Mouse (Mus musculus) heart, postnatal 36 days (tissue): ENCODE data around the gene Zc2hc1b. TPM values are rescaled to one million over a fixed set of nuclear protein-coding genes. Genes with fewer than 3 reads are reported as not detected.

ENCODE experiments used
- DNase-seq, 2 experiments: peaks; one replicate each; pipeline ENCODE4 v3.0.0; 2021 to 2022
- intact Hi-C: fragments of 180-260 bp; cut with DNase I; formaldehyde crosslinking; loops from one replicate; pipeline ENCODE4 v1.15.1; 2025
- total RNA-seq, 2 experiments: library from RNA; stranded (reverse); gene quantifications; 2 replicates each; pipeline ENCODE4 v1.2.3; 2021

Zc2hc1b gene
- total RNA-seq, 2 experiments from 2014 or later = not detected

DNA sequence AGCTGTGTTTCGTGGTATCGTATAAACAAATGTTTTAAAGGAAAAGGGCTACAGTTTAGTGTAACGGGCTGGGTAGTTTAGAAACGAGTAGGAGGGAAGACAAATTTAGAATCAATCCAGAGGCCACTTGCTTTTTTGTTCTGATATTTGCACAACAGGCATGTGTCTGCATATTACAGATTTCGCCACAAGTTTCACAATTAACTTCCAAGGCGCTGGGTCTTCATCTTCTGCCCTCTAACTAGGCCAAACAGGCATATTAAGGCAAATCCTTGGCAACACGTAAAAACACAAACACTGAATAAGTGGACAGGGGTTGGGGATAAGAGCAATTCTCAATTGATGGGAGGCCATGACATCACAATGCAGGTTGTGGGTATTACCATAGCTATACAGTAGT is 2.0 kb downstream of the Zc2hc1b start:
- DNase-seq = no peak
- intact Hi-C loops = no loop called here

DNA sequence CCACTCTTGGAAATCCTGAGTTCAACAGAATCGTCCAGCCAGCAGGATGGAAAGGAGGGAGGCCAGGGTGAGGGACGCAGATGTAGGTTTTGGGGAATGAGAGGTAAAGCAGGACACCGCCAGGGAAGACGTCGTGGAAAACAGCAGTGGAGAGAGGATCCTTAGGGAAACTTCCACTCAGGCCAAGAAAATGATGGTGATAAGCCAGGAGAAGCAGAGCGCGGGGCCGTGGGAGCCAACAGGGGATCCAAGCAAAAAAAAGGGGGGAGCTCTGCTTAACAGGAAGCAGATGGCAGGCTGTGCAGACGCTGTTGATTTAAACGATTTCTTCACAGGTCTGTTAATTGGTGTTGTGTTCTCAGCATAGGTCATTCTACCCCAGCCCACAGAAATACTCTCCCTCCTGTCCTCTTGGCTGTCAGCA is 5.0 kb downstream of the Zc2hc1b start:
- DNase-seq = no peak
- intact Hi-C loops = no loop called here

DNA sequence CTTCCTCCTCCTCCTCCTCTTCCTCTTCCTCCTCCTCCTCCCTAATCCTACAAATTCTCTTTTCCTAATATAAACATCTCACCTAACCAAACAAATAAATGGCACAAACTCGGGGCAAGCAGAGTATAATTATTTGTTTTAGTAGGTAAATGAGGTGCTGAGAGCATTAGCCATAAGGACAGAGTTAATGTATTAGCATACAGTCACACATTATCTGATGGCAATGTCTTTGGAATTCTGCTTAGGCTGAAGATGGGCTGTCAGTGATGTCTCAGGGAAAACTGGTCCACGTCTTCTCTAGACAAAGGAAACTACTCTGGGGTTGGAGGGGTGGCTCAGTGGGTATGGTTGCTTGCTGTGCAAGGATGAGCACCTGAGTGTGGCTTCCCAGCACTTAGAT is 6.4 kb downstream of the Zc2hc1b start:
- no peak for DNase-seq
- intact Hi-C loops = no loop called here

DNA sequence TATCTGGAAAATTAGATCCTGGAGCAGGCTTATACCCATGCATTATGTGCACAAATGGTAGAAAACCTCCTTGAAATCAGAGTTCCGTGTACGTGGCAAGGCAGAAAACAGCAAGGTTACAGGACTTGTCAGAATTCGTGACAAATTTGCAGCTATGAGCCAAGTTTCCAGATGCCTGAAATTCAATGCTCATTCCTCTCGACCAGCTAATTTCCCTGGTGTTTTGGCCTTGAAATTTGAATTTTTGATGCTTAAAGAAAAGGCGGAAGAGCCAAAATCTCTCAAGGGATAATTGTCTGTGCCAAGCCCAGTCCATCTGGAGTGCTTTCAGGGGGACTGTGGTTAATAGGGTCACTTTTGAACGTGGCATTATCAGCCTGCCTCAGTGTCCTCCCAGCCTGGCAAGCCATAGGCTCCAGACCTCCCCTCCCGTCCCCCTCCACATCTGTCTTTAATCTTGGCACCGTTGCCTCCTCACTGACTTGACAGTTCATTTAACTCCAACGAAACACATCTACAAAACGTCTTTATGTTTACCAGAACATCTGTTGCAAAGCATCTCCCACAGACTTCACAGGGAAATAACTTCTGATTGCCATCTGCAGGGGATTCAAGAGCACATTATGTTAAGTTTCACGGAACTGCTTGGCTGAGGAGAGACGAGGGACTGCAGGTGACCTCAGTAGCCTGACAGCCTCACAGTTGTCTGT is 6.9 kb downstream of the Zc2hc1b start:
- no peak for DNase-seq
- intact Hi-C loops = no loop called here

DNA sequence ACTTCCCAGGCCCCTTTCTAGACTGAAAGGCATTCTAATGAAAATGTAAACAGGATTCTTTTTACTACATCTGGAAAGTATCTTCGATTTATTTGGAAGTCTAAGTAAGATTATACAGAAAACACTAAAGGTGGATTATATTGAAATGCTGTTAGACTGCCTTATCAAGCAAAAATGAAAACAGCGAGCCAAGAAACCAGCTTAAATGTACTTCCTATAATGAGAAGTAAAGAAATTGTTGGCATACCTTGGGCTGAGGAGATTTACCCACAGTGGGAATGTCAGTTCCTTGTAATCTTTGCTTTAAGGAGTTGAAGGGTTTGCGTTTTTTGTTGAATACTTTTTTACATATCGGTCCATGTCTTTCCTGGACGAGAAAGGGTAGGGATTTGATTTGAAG is 9.4 kb downstream of the Zc2hc1b start:
- DNase-seq = no peak

DNA sequence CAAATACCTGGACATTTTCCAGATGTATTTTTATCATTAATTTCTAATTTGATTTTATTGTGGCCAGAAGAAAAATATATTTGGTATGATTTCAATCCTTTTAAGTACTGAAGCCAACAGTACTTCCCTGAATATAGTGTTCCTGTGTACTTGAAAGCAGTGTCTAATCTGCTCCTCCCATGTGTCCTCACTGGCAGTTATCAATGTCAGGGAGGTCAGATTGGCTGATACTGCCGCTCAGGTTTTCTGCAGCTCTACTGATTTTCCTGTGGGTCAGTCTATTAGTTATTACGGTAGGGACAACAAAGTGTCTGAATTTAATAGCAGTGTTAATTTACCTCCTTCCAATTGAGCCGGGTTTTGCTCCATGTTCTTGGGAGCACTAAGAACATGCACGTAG is 15.8 kb downstream of the Zc2hc1b start:
- DNase-seq = no peak

More for the DNA sequence above, 9.4 kb downstream of the Zc2hc1b start:
- intact Hi-C loops = no loop called here

DNA sequence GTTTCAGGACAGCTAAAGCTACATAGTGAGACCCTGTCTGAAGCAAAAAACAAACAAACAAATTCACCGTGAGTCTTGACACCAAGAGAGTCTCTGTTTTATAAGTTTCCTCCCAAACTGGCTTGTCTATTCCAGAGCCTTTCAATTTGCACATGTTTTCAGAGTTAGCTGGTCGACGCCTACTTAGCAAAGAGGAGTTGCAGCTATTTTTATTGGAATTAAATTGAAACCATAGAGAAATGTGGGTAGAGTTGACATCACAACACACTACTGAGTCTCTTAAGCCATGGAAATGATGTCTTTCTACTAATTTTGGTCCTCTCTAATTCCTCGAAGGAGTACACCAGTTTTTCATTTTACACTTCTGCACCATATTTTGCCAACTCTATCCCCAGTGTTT is 16.9 kb downstream of the Zc2hc1b start:
- DNase-seq = no peak
- intact Hi-C loops = no loop called here

More for the DNA sequence above, 15.8 kb downstream of the Zc2hc1b start:
- intact Hi-C loops = no loop called here

DNA sequence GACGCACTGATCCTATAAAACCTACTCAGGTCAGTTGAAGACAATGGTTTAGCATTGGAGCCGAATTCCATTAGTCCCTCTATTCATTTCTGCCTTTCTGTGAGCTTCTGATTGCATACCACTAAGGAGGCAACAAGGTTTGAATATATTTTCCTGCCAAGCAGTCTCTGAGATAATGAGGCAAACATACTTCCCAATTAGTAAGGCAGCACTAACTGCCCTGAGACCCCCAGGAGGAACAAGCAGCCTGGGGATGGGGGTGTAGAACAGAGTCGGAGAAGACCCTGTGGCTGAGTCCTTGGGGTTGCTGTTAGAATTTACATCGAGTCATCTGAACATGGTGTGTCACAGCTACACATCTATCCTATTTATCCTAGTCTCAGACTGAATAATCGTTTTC is 22.4 kb downstream of the Zc2hc1b start:
- intact Hi-C loops = no loop called here

DNA sequence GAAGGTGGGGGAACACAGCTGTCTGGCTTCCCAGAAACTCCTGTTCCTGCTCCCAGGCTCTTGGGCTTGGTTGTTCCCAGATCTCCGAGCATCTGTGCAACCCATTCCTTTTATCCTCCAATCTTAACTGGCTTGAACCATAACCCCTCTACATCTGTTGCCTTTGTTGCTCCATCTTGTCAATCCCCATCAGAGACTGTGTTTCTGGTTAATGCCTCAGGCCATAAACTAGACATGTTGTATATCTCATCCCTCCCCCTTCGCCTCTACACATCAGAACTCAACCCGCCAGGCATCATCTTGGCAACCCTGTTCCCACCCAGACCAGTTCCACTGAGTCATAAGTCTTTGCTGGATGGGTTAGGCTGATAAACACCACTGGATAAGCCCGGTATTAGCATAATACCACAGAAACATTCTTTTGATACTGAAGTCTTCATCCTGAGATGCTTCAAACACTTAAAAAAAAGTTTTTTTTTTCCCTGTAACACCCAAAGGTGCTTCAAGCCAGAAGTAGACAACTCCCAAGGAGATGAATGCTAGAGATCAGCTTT is 24.9 kb downstream of the Zc2hc1b start:
- DNase-seq = no peak
- intact Hi-C loops = no loop called here

More for the DNA sequence above, 22.4 kb downstream of the Zc2hc1b start:
- DNase-seq = no peak

DNA sequence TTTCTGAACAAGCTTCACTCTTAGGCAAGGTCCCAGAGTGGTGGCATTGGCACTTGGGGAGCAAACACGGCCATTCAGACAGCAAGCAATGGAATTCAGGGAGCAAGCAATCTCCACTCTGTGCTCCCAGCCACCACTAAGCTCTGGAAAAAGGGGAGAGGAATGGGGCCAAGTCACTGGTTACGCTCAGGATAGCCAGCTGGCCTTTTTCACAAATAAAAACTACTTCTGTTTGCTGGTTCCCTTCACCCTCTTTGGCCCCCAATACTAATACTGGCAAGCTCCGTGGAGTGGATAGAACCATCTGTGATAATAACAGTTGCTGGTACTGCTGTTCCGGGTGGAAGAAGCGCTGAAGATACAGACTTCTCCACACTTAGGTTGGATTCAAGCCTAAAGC is 26.5 kb downstream of the Zc2hc1b start:
- DNase-seq = no peak
- intact Hi-C loops = no loop called here

DNA sequence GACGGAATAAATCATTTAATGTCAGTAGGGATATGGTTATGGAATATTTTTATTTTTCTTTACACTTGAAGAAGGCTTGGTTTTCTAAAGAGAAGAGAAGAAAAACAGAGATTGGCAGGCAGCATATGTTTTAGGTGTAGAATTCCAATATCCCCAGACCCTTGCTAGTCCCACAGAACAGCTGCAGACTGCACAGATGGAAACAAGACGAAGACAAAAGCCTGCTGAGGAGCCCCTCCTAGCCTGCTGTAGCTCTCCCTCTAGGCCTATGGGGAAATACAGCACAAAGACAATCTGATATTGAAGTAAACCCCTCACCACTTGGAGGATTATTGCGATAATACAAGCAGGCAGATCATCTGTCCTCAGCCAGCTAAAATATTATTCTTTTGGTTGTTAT is 27.4 kb downstream of the Zc2hc1b start:
- DNase-seq = no peak
- intact Hi-C loops = no loop called here

DNA sequence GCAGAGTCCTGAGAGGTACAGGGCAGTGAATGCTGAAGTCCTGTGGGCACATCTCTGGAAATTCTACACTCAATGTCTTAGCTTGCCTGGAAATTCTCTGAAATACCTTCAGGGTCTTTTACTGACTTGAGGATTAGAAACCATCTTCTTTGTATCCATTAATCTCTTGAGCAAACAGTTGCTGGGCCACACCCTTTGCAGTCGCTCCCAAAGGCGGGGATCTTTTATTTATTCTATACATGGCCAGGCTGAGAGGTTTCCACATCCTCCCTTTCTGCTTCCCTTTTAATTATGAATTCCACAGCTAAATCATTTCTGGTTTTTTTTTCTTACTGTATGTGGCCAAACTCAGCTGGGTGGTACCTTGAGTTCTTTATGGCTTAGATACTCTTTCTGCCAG is 37.4 kb downstream of the Zc2hc1b start:
- intact Hi-C loops = no loop called here
- DNase-seq = no peak

DNA sequence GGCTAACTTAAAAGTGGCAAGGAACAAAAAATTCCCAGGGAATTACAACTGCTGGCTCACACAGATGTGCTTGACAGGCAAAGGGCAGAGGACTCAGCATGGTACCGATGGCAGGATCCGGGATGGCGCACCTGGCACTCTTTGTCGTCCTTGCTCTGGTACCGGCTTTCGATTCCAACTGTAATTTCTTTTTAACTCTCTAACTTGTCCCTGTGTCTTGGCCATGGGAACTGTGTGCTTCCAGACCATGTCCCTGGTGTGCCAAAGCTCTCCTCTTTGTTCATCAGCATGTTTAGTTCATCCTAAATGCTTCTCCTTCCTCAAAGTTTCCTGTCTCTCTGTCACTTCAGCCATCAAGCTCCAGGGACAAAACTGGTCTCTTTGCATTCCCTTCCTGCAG is 39.9 kb downstream of the Zc2hc1b start:
- no peak for DNase-seq
- intact Hi-C loops = no loop called here

DNA sequence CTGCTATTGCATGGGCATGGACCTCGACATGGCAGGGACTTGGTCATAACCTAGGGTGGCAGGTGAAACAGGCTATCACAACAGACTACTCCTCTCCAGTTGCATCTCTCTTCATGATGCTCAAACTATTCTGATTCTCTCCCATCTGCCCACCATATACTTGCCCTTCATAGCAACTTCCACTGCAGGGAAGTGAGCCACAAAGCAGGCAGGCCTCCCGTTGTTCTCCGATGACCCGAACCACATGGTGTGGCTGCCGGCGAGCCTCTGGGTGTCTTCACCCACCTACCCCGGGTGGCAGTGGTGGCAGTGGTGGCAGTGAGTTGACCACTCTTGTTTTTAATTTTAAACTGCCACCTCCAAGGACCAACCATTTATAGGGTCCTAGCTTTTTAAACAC is 42.1 kb downstream of the Zc2hc1b start:
- intact Hi-C loops = no loop called here
- DNase-seq = no peak

DNA sequence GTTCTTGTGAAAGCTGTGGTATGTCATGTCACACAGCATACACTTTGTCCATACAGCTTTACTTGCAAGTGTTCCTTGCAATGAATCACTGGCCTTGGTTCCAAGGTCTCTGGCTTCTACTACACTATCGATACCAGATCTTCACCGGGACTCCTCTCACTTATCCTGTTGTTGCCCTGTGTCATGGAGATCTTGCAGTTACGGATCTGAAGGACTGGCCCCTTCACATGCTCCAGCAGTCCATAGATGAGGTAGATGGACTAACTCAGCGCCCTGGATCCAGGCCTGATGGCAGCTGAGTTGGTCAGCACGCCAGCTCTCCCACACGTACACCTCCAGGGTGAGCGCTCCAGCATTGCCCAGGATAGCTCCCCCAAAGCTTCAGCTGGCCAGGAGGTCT is 42.5 kb downstream of the Zc2hc1b start:
- no peak for DNase-seq
- intact Hi-C loops = no loop called here

DNA sequence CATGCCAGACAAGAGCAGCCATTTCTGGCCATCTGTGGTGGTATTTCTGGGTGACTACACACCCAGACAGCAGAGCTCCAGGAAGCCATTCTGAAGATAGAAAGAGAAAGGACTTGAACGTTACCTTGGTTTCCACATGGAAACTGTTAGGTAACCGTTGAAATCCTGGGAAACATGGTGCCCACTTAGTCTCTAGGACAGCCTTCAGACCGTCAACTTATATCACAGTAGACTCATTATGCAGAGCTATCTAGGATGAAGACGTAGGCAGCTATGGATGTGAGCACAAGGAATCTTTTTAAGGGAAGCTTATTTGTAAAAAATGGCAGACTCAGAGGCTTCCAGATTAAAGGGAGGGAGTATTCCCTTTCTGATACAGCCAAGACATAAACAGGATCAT is 44.0 kb downstream of the Zc2hc1b start:
- intact Hi-C loops = no loop called here
- no peak for DNase-seq

DNA sequence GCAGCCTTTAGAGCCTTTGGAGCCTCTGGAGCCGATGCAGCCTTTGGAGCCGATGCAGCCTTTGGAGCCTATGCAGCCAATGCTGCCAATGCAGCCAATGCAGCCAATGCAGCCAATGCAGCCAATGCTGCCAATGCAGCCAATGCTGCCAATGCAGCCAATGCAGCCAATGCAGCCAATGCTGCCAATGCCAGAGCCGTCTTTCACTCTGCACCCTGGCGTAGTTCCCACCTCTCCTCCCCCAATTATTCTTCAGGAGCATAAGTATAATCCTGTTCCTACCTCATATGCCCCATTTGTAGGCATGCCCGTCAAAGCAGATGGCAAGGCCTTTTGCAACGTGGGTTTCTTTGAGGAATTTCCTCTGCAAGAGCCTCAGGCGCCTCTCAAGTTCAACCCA is 49.9 kb downstream of the Zc2hc1b start:
- DNase-seq = no peak

DNA sequence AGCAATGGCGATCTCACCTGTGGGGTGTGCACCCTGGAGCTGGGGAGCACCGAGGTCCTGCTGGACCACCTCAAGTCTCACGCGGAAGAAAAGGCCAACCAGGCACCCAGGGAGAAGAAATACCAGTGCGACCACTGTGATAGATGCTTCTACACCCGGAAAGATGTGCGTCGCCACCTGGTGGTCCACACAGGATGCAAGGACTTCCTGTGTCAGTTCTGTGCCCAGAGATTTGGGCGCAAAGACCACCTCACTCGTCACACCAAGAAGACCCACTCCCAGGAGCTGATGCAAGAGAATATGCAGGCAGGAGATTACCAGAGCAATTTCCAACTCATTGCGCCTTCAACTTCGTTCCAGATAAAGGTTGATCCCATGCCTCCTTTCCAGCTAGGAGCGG is 50.5 kb downstream of the Zc2hc1b start:
- no peak for DNase-seq
- intact Hi-C loops = no loop called here

More for the DNA sequence above, 49.9 kb downstream of the Zc2hc1b start:
- intact Hi-C loops = no loop called here

DNA sequence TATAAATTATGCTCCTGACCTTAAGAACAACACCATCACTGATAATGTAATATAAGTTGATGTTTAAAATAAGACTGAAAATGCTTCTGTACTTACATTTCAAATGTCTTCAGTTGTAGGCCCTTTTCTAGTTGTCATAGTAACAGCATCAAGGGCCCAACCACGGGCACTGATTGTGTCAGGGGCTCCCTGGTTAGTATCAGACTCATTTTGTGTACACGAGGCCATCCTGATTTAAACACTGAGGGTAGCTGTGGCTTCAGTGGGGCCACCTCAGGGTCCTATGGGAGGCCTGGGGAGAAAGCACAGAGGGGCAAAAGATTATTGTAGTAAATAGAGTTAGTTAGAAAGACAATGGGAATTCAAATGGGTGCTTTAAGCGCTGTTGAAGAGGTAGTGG is 52.0 kb downstream of the Zc2hc1b start:
- DNase-seq = no peak
- intact Hi-C loops = no loop called here

DNA sequence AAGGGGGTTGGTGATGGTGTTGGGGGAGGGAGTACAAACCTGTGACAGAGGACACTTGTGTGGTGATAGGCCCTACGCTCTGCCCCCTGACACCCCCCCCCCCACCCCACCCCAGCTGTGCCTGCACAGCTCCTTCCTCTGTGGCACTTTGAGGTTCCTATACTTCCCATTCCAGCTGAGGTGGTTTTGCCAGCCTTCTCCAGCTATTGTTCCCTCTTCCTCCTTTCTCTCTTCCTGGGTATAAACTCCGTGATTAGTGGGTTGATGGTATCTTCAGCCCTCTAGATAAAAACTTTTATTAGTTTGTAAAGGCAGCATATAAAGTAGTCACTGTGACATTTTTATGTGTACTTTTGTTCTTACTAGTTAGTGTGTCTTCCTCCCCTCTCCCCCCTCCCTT is 58.5 kb downstream of the Zc2hc1b start:
- DNase-seq = no peak
- intact Hi-C loops = no loop called here

DNA sequence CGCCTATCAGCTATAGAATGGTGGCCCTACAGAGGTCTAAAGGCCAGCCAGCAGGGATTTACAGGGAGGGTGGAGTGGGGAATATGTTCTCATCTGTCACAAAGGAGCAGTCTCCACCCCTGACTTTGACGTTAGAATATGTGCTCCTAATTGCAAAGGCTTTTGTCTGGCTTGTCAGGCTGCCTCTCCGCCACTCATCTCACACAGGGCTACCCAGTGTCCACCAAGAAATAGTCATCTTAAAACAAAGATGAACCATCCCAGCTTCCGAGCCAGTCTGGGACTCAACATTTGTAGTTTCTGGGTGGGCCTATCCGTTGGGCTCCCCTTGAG is 59.1 kb downstream of the Zc2hc1b start:
- intact Hi-C loops = no loop called here
- no peak for DNase-seq

DNA sequence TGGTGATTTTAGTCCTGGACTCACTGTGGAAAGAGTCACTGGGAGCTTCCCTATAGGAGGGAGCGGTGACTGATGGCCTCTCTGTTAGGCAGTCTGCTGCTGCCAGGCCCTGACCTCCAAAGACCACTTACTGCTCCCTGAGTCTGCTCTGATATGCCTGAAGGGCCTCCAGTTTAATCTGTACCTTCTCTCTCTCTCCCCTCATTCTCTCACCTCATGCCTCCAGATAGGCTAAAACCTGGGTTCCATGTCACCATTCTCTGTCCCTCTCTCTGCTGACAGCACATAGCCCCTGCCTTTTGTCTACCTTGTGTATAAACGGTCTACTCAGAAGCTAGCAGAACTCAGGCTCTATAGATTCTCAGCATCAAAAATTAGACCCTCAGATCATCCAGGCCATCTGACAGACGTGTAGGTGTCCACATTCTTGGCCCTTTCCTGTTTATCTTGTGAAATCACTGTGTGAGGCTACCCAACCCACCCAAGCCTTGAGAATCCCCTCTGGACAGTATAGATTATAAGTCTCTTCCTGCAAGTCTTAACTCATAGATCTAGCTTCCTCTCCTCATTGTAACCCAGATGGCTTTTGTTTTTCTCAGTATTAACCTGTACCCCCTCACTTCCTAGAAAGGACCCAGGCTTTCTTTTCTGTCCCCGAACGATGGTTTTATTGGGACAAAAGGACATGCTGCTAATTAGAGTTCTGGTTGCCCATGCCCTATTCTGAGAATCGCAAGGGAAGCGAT is 59.6 kb downstream of the Zc2hc1b start:
- intact Hi-C loops = no loop called here
- no peak for DNase-seq
